Mouse (Mus musculus) stomach, postnatal 0 days (tissue): ENCODE data around the gene Ssbp3. TPM values are rescaled to one million over a fixed set of nuclear protein-coding genes. Genes with fewer than 3 reads are reported as not detected.

Source experiments
- ATAC-seq: fragments of 200-750 bp; cut with Nextera tagmentation; 2 replicates; pipeline ENCODE4 v1.8.0; 2017; ENCODE audit not compliant: low FRiP score, low TSS enrichment
- DNase-seq: peaks from one replicate; pipeline ENCODE4 v3.0.0-alpha.2; 2016; ENCODE audit warnings: low spot score
- H3K27ac ChIP-seq: fragments of 300-500 bp; sonication (generic); replicated peaks from 2 replicates; pipeline ENCODE4 v1.5.1; 2014; ENCODE audit warnings: mild to moderate bottlenecking, control low read depth
- H3K27me3 ChIP-seq: fragments of 300-500 bp; sonication (generic); 2 replicates; pipeline ENCODE4 v1.6.1; 2014; ENCODE audit warnings: low read length; ENCODE audit not compliant: control insufficient read depth, insufficient read depth
- H3K36me3 ChIP-seq: fragments of 300-500 bp; sonication (generic); 2 replicates; pipeline ENCODE4 v1.6.1; 2014; ENCODE audit warnings: low read length, mixed read lengths; ENCODE audit not compliant: control insufficient read depth, insufficient read depth
- H3K4me1 ChIP-seq: fragments of 300-500 bp; sonication (generic); replicated peaks from 2 replicates; pipeline ENCODE4 v1.6.1; 2014; ENCODE audit warnings: antibody characterized with exemption; ENCODE audit not compliant: control insufficient read depth, insufficient read depth
- H3K4me2 ChIP-seq: fragments of 300-500 bp; sonication (generic); replicated peaks from 2 replicates; pipeline ENCODE4 v1.6.1; 2014; ENCODE audit warnings: low read depth, mild to moderate bottlenecking, control low read depth, moderate library complexity
- H3K4me3 ChIP-seq: fragments of 300-500 bp; sonication (generic); 2 replicates; pipeline ENCODE4 v1.5.1; 2014; ENCODE audit warnings: low read depth, low read length, control low read depth
- H3K9ac ChIP-seq: fragments of 300-500 bp; sonication (generic); 2 replicates; pipeline ENCODE4 v1.6.1; 2014; ENCODE audit warnings: mild to moderate bottlenecking, low read length, control low read depth, mixed read lengths
- H3K9me3 ChIP-seq: fragments of 300-500 bp; sonication (generic); 2 replicates; pipeline ENCODE4 v1.6.1; 2016; ENCODE audit warnings: low read length; ENCODE audit not compliant: control insufficient read depth
- CTCF ChIP-seq: IDR thresholded peaks from 2 replicates; pipeline ENCODE4 v1.5.1; 2016; ENCODE audit warnings: antibody characterized with exemption, low read depth, mild to moderate bottlenecking, moderate library complexity
- EP300 ChIP-seq: optimal IDR thresholded peaks from 2 replicates; pipeline ENCODE3; 2016; ENCODE audit warnings: antibody characterized with exemption
- WGBS: fragments of 180-500 bp; shearing (Covaris S2); extraction: QIAGEN DNeasy Blood & Tissue Kit; methylation state at CpG from one replicate; pipeline ENCODE4 v1.1.7; 2014; 5-methylcytosine and 5-hydroxymethylcytosine counted together
- polyA plus RNA-seq: library from polyadenylated mRNA; unstranded; fragments of >200 nt; fragmentation: Nextera tagmentation; extraction: Ambion mirVana; gene quantifications from 2 replicates; pipeline ENCODE4 v1.2.1, GENCODE M21; 2015

The Ssbp3 gene
- polyA plus RNA-seq, 1 experiment from 2014 or later = 39.3 TPM

DNA sequence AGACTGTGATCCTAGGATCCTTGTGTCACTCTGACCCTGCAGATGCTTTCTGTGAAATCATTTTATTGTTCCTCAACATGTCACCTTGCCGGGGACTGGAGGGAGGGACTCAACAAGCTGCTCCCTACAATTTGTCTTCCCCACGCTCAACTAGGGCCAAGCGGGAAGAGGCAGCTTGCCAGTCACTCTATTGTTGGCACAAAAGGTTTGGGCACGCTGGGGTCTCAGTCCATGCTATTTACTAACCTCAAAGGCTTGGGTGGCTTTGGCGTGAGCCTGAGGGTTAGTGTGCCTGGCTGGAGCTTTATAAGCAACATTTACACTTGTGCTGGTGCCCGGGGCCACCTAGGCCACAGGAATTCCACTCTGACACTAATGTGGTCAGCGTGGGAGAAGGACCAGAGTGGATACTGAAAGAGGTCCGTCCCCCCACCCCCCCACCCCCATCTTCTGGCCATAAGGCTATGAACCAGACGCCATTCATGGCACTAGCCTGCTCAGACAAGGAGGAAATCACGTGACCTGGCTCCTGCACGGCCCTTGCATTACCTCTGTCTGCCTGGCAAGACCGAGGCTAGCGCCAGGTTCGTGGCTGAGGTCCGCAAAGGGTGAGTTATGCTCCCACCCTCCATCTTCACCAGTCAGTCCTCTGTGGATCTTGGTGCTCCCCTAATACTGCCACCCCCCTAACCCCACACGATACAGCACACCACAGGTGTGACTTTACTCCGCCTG, 188.5 kb downstream of the Ssbp3 start:
- DNase-seq = no peak
- no peak overlapping the region for H3K9ac ChIP-seq

More for the DNA sequence above, 188.5 kb downstream of the Ssbp3 start:
- Histone ChIP-seq H3K4me1 (no peaks in the 10 kb centered on the region), H3K27me3 (no peaks in the 10 kb centered on the region), H3K27ac (no peak overlapping the region), H3K36me3 (no peaks in the 10 kb centered on the region), H3K4me2 (no peak overlapping the region), H3K4me3 (no peak overlapping the region), H3K9me3 (no peaks in the 10 kb centered on the region)
- 70% methylated on average over 17 of the region's 17 CpGs for WGBS
- no peak for ATAC-seq
- no peak for TF ChIP-seq EP300
- no peak for TF ChIP-seq CTCF

Other genes with a start within 250 kb of the Ssbp3 start
- 25.5 and 27.8 TPM in 2 replicates for gene Ttc4, start 231.8 kb upstream of the Ssbp3 start, polyA plus RNA-seq
- 0.05 and 0.15 TPM in 2 replicates for gene Mroh7, start 179.8 kb upstream of the Ssbp3 start, polyA plus RNA-seq
- gene Fam151a, start 176.8 kb upstream of the Ssbp3 start, polyA plus RNA-seq = 0.39 and 0.41 TPM in 2 replicates
- gene Acot11, start 105.7 kb upstream of the Ssbp3 start, polyA plus RNA-seq = 2.8 and 3.1 TPM in 2 replicates
- 52.6 and 54.6 TPM in 2 replicates for gene Mrpl37, start 156.2 kb downstream of the Ssbp3 start, polyA plus RNA-seq
- 5.6 and 6.2 TPM in 2 replicates for gene Cyb5rl, start 156.3 kb downstream of the Ssbp3 start, polyA plus RNA-seq
- gene Cdcp2, start 186.2 kb downstream of the Ssbp3 start, polyA plus RNA-seq = not detected in 2 replicates